Mouse (Mus musculus): ENCODE data around the gene Xpnpep1. TPM values are rescaled to one million over a fixed set of nuclear protein-coding genes. Genes with fewer than 3 reads are reported as not detected.

Gene Xpnpep1
- total and polyA plus RNA-seq, 3 experiments = 82.8 to 99.6 (median 96.0) TPM

GRCm38 (mm10) chr19:53023189-53023588 is 16.8 kb downstream of the Xpnpep1 start:
- Histone ChIP-seq H3K27me3 (replicated peaks) (no peaks in the 10 kb centered on the region), H3K4me1 (ENCODE audit: control insufficient read depth in 1 of 2, insufficient read depth in 2 of 2) (peaks cover 7 to 33% of the 10 kb centered on the region in 2 experiments), H3K36me3 (replicated peaks in 1 of 2; ENCODE audit: control insufficient read depth in 1 of 2, insufficient read depth in 1 of 2, low read length in 1 of 2) (peaks cover 48 to 84% of the 10 kb centered on the region in 2 experiments), H3K9me3 (replicated peaks; ENCODE audit: low read length) (no peaks in the 10 kb centered on the region), H3K79me2 (replicated peaks; ENCODE audit: control insufficient read depth, extremely low read depth, insufficient read depth, poor library complexity, severe bottlenecking) (no peaks in the 10 kb centered on the region), H3K4me3 (replicated peaks in 1 of 3; ENCODE audit: low read depth in 2 of 3, low read length in 2 of 3, poor library complexity in 1 of 3) (no peak overlapping the region), H3K9ac (ENCODE audit: insufficient read depth, low read depth) (no peak overlapping the region), H3K27ac (ENCODE audit: insufficient read depth, low read depth) (no peak overlapping the region), H3K4me2 (ENCODE audit: insufficient read depth, low read depth, poor library complexity, severe bottlenecking) (no peak overlapping the region)
- in situ Hi-C loops (cut with MboI; ENCODE audit: low pct_ligation_motif_present, low pct_unique_long_range_greater_than_20kb, low sequenced_read_pairs) = loop anchor here (25.0 kb wide), 1 partner anchor 314 kb away; no protein-coding TSS in a partner anchor
- no peak for TF ChIP-seq MYC (IDR thresholded peaks at IDR 0.05; ENCODE audit: low read depth, low read length)
- no peak for TF ChIP-seq ZMIZ1 (IDR thresholded peaks at IDR 0.05; ENCODE audit: low read depth, low read length)
- TF ChIP-seq SIN3A (IDR thresholded peaks at IDR 0.05; ENCODE audit: low read length) = no peak
- no peak for TF ChIP-seq UBTF (IDR thresholded peaks at IDR 0.05; ENCODE audit: low read depth, low read length)
- TF ChIP-seq ELF1 (IDR thresholded peaks at IDR 0.05; ENCODE audit: low read depth, low read length) = no peak
- TF ChIP-seq MAZ (IDR thresholded peaks at IDR 0.05; ENCODE audit: low read depth, low read length) = no peak
- TF ChIP-seq HCFC1 (IDR thresholded peaks at IDR 0.05; ENCODE audit: low read depth, low read length) = no peak
- TF ChIP-seq CTCF (conservative IDR thresholded peaks at IDR 0.05 in 1 of 2, IDR thresholded peaks at IDR 0.05 in 1 of 2; ENCODE audit: low read depth in 2 of 2, low read length in 2 of 2) = no peak
- TF ChIP-seq GABPA (IDR thresholded peaks at IDR 0.05; ENCODE audit: insufficient replicate concordance, low read depth, low read length) = no peak
- no peak for TF ChIP-seq ZC3H11A (IDR thresholded peaks at IDR 0.05; ENCODE audit: low read depth, low read length)
- no peak for TF ChIP-seq PAX5 (IDR thresholded peaks at IDR 0.05; ENCODE audit: low read length)
- no peak for TF ChIP-seq IRF4 (IDR thresholded peaks at IDR 0.05; ENCODE audit: low read depth, low read length)
- no peak for TF ChIP-seq CHD1 (IDR thresholded peaks at IDR 0.05; ENCODE audit: low read depth, low read length)
- no peak for TF ChIP-seq BHLHE40 (IDR thresholded peaks at IDR 0.05; ENCODE audit: low read depth, low read length)
- no peak for TF ChIP-seq NRF1 (IDR thresholded peaks at IDR 0.05; ENCODE audit: low read depth, low read length)
- no peak for TF ChIP-seq KAT2A (IDR thresholded peaks at IDR 0.05; ENCODE audit: insufficient replicate concordance, low read length)
- TF ChIP-seq USF2 (conservative IDR thresholded peaks at IDR 0.05; ENCODE audit: low read depth, low read length) = no peak
- DNase-seq (ENCODE audit: extremely low read depth) = no peak
- dilution Hi-C loops (cut with MboI; ENCODE audit: extremely low pct_ligation_motif_present, extremely low pct_unique_long_range_greater_than_20kb, low sequenced_read_pairs) = no loop called here

DNA sequence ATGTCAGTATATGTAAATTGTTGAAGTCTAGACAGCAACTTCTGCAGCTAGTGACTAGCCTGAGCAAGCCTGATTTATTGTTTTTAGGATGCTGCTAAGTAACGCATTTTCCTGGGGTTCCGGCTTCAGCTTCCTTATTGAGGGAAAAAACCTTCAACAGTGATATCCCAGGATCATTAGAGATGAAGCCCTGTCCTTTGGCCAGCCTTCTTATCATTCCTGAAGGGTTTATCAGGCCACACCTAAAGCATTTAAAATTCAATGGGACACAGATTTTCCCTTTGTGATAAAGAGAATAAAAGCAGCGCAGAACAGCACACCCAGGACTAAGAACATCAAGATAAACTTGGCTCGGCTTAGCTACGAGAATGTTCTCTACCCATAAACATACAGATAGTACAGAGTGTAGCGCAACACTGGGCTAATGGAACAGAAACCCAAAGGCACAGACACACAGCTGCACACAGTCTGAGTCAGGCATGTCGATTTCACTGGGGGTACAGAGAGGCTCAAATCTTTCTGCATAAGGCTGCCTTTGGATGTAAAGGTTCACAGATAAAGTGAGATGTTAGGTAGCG is 17.9 kb downstream of the Xpnpep1 start:
- Histone ChIP-seq H3K9ac (ENCODE audit: insufficient read depth, low read depth) (no peak overlapping the region), H3K27ac (ENCODE audit: insufficient read depth, low read depth) (no peak overlapping the region), H3K4me1 (ENCODE audit: control insufficient read depth in 1 of 2, insufficient read depth in 2 of 2) (peaks cover 7 to 33% of the 10 kb centered on the region in 2 experiments), H3K9me3 (replicated peaks; ENCODE audit: low read length) (no peaks in the 10 kb centered on the region), H3K27me3 (replicated peaks) (no peaks in the 10 kb centered on the region), H3K79me2 (replicated peaks; ENCODE audit: control insufficient read depth, extremely low read depth, insufficient read depth, poor library complexity, severe bottlenecking) (no peaks in the 10 kb centered on the region), H3K4me2 (ENCODE audit: insufficient read depth, low read depth, poor library complexity, severe bottlenecking) (no peak overlapping the region), H3K4me3 (replicated peaks in 1 of 3; ENCODE audit: low read depth in 2 of 3, low read length in 2 of 3, poor library complexity in 1 of 3) (no peak overlapping the region), H3K36me3 (replicated peaks in 1 of 2; ENCODE audit: control insufficient read depth in 1 of 2, insufficient read depth in 1 of 2, low read length in 1 of 2) (peaks cover 47 to 84% of the 10 kb centered on the region in 2 experiments)
- DNase-seq (ENCODE audit: extremely low read depth) = no peak
- in situ Hi-C loops (cut with MboI; ENCODE audit: low pct_ligation_motif_present, low pct_unique_long_range_greater_than_20kb, low sequenced_read_pairs) (loop anchor here (25.0 kb wide), 1 partner anchor 315 kb away; no protein-coding TSS in a partner anchor), dilution Hi-C loops (cut with MboI; ENCODE audit: extremely low pct_ligation_motif_present, extremely low pct_unique_long_range_greater_than_20kb, low sequenced_read_pairs) (no loop called here)
- TF ChIP-seq NRF1 (IDR thresholded peaks at IDR 0.05; ENCODE audit: low read depth, low read length) = no peak
